Mouse (Mus musculus) bone marrow macrophage, adult 2 months (primary cell): ENCODE measurements around the gene Selenos.

Experiments
- CTCF ChIP-seq: IDR thresholded peaks from 2 replicates; pipeline ENCODE4 v1.5.1; 2012; ENCODE audit warnings: low read depth, mild to moderate bottlenecking, low read length, moderate library complexity
- POLR2A ChIP-seq: IDR thresholded peaks from 2 replicates; pipeline ENCODE4 v1.6.1; 2012; ENCODE audit warnings: mild to moderate bottlenecking, low read depth, low read length, borderline replicate concordance

DNA sequence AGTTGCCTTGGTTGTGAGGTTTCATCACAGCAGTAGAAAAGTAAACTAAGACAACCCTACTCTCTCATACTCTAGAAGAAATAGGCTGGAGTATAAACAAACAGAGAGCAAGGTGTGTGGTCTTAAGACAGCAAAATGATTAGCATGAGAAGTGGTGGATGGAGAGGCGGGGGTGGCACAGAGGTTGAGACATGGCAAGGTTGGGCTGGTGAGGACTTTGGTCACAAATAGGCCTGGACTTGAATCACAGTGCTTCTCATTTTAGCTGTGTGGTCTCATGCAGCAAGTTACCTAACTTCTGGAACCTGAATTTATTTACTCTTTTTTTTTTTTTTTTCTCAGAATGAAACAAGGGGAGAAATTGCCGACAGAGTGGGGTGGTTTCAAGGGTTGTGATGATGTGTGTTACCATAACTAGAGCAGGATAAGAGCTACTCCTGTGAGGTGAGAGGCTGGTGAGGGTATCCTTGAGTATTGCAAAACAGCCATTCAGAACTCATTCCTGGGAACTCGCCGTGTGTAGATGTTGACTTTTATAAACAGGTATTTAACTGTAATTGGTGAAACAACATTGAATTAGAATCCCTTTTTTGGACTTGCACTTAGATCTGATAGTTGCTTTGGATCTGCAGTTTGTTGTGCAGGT lies 52.5 kb downstream of the Selenos start:
- TF ChIP-seq CTCF (no peak), POLR2A (no peak)
